Mouse (Mus musculus): ENCODE data around the gene 6430628N08Rik. TPM values are rescaled to one million over a fixed set of nuclear protein-coding genes. Genes with fewer than 3 reads are reported as not detected.

Gene 6430628N08Rik
- polyA plus RNA-seq, 1 experiment from 2014 or later: not detected

DNA sequence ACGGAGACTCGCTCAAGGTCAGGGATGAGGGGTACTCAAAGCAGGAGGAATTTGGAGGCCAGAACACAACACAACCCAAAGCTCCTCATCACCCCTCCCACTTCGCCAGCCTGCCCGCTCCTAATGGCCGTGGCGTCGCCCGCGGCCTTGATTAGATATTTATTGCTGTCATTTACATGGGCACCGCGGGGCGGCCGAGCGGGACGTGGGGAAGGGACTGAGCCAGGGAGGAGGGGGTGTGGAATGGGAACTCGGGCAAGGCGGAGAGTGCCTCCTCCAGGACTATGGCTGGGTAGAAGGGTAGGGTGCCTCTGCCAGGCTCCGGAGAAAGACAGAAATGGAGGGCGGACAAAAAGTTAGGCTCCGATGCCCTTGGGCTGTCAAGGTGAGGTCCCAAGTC, 46.2 kb downstream of the 6430628N08Rik start:
- Histone ChIP-seq H3K9me3 (replicated peaks; ENCODE audit: control insufficient read depth, low read length) (no peaks in the 10 kb centered on the region), H3K27me3 (ENCODE audit: control insufficient read depth, insufficient read depth, low read length) (peaks cover 91% of the 10 kb centered on the region), H3K9ac (replicated peaks; ENCODE audit: low read length) (no peak overlapping the region), H3K36me3 (replicated peaks; ENCODE audit: control insufficient read depth, insufficient read depth, low read depth, low read length) (no peaks in the 10 kb centered on the region), H3K27ac (replicated peaks; ENCODE audit: low read depth, low read length) (no peak overlapping the region), H3K4me1 (ENCODE audit: control insufficient read depth, insufficient read depth, low read length) (peaks cover 5% of the 10 kb centered on the region; the same call in 1 of the 2 replicates), H3K4me3 (ENCODE audit: low read depth, low read length) (no peak overlapping the region; the same call in 1 of the 2 replicates), H3K4me2 (ENCODE audit: low read depth, low read length) (peak overlapping the region; percentile 29)
- WGBS: under 1% methylated on average over 20 of the region's 20 CpGs
- ATAC-seq (replicated peaks; ENCODE audit: insufficient number of reproducible peaks, low FRiP score, low TSS enrichment, low read depth) (no peak), DNase-seq (ENCODE audit: low spot score) (no peak)

DNA sequence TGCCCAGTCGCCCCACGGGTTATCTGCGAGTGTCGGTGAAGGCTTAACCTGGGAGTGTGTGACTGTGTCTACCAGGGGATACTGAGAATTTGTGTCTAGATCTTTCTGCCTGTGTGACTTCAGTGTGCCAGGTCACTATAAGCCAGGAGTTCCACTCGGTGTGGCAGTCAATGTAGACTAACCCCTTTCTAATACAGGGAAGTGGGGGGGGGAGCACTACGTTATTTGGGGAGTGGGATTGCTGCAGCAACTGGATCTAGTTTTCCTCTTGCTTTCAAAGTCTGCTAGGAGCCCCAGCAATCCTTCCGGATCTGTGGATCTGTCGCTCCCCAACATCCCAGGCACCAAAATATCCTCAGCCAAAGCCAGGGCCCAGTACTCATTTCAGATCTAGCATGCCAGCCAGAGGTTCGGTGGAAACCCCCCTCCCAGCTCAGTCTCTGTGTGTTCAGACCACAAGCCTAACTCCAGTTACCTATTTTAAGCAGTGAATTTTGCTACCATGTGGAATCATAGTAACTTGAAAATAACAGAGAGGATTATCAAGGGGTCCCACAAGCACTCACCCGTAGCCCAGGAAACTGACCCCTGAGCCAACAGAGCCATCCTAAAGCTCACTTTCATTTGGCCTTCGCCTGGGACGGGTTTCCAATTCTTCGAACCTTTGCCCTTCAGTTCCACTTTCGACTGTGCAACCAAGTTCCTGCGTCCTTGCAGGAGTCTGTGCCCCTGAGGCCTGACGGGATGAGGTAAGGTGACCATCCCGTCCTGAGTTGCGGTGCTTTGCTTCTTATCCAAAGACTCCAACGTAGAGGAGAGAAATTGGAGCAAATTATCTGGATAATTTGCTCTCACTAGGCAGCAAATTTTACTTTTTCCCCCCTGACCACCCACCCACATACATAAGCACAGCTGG, 46.9 kb downstream of the 6430628N08Rik start:
- peaks cover 5% of the 10 kb centered on the region; the same call in 1 of the 2 replicates for H3K4me1 ChIP-seq (ENCODE audit: control insufficient read depth, insufficient read depth, low read length)
- no peak for ATAC-seq (replicated peaks; ENCODE audit: insufficient number of reproducible peaks, low FRiP score, low TSS enrichment, low read depth)
- DNase-seq (ENCODE audit: low spot score): peak; percentile 19
- no peaks in the 10 kb centered on the region for H3K36me3 ChIP-seq (replicated peaks; ENCODE audit: control insufficient read depth, insufficient read depth, low read depth, low read length)
- no peak overlapping the region for H3K9ac ChIP-seq (replicated peaks; ENCODE audit: low read length)
- H3K4me2 ChIP-seq (ENCODE audit: low read depth, low read length): peak overlapping the region; percentile 29; the same call in 1 of the 2 replicates
- peaks cover 91% of the 10 kb centered on the region for H3K27me3 ChIP-seq (ENCODE audit: control insufficient read depth, insufficient read depth, low read length)
- WGBS: 1% methylated on average over 19 of the region's 19 CpGs
- no peak overlapping the region; the same call in 1 of the 2 replicates for H3K4me3 ChIP-seq (ENCODE audit: low read depth, low read length)
- H3K9me3 ChIP-seq (replicated peaks; ENCODE audit: control insufficient read depth, low read length): no peaks in the 10 kb centered on the region
- H3K27ac ChIP-seq (replicated peaks; ENCODE audit: low read depth, low read length): no peak overlapping the region

DNA sequence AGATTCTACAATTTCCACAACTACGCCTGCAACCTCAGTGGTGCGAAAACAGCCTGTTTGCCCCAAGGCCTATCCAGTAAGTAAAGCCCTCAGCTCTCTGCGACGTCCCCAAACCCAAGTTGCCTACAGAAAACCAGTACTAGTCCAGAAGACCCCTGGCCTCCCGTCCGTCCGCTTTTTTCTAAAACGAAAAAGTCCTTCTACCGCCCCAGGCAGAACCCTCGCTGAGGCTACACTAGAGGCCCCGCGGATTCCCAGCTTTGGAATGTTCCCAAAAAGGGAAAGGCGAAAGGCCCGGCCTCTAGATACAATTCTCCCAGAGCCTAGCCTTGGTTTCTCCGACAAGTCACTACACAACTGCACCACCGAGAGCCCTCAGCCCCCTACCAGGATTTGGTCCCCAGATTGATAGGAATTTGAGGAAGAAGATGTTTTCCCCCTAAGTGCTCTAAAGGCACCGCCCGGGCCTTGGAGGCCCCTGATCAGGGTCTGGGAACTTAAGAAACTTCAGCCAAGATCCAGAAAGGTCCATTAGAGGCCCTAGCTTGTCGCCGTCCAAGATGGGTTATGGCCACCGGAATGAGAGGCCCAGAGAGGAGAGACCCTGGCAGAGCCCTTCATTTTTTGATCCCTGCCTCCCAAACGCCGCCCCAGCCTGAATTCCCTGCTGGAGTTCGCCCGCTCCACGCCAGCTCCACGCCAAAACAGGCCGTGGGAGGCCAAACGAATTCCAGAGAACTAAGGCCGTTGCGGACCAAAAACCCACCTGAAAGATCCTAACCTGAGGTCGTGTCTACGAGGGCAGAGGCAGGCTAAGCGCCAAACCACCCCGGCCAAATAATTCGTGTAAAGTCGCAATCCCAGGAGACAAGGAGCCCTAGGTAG, 48.1 kb downstream of the 6430628N08Rik start:
- WGBS: 1% methylated on average over 37 of the region's 37 CpGs
- Histone ChIP-seq H3K4me3 (ENCODE audit: low read depth, low read length) (peak overlapping the region; percentile 34), H3K4me1 (ENCODE audit: control insufficient read depth, insufficient read depth, low read length) (peaks cover 5% of the 10 kb centered on the region; the same call in 1 of the 2 replicates), H3K27me3 (ENCODE audit: control insufficient read depth, insufficient read depth, low read length) (peaks cover 91% of the 10 kb centered on the region), H3K4me2 (ENCODE audit: low read depth, low read length) (peak overlapping the region; percentile 78), H3K9me3 (replicated peaks; ENCODE audit: control insufficient read depth, low read length) (no peaks in the 10 kb centered on the region), H3K9ac (replicated peaks; ENCODE audit: low read length) (peak overlapping the region; percentile 28; the same call in 1 of the 2 replicates), H3K36me3 (replicated peaks; ENCODE audit: control insufficient read depth, insufficient read depth, low read depth, low read length) (no peaks in the 10 kb centered on the region), H3K27ac (replicated peaks; ENCODE audit: low read depth, low read length) (no peak overlapping the region)
- ATAC-seq (replicated peaks; ENCODE audit: insufficient number of reproducible peaks, low FRiP score, low TSS enrichment, low read depth) (no peak), DNase-seq (ENCODE audit: low spot score) (peak; percentile 54)

DNA sequence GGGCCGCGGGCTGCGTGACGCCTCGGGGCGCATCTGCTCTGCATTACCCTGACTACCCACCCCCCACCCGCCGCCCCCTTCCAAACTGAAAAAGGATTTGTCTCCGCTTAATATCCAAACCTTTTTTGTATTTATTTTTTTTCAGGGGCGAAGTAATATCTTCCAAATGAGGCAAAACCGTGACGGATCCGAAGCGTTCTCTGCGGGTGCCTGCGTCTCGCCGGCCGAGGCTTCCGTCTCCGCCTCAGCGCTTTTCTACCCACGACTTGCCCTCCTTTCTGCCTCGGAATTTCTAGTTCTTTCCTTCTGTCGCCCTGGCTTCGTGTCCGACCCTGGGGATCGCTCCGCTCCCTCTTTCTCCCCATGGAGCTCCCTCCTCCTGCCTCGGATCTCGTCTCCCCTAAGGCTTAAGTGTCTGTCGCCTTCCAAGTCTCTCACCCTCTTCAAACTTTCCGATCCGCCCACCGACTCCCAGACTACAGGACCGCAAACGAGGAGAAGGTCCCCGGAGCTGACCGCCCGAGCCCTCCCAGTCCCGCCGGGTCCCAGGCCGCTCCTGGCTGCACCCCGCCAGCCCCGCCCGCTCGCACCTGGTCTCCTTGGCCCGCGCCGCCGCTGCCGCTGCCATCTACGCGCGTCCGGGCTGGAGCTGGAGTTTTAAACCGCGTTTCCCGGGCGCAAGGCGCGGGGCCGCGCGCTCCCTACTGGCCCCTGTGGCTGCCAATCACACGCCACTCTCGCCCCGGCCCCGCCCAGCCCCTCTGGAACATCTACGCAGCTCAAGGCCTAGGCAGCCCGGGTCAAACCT, 49.0 kb downstream of the 6430628N08Rik start, which contains the start of gene Dmbx1:
Gene Dmbx1, minus strand, starts transcription at position 632 of the 808 bp plus-strand sequence.
- H3K4me3 ChIP-seq (ENCODE audit: low read depth, low read length): peak within 1 kb of the TSS; percentile 34
- WGBS: under 1% methylated on average over 71 of the region's 71 CpGs
- H3K9me3 ChIP-seq (replicated peaks; ENCODE audit: control insufficient read depth, low read length): no peaks in the 10 kb centered on the region
- peaks cover 91% of the 10 kb centered on the region for H3K27me3 ChIP-seq (ENCODE audit: control insufficient read depth, insufficient read depth, low read length)
- peak within 1 kb of the TSS; percentile 28; the same call in 1 of the 2 replicates for H3K9ac ChIP-seq (replicated peaks; ENCODE audit: low read length)
- H3K27ac ChIP-seq (replicated peaks; ENCODE audit: low read depth, low read length): no peak within 1 kb of the TSS
- peak; percentile 59 for ATAC-seq (replicated peaks; ENCODE audit: insufficient number of reproducible peaks, low FRiP score, low TSS enrichment, low read depth)
- peaks cover 5% of the 10 kb centered on the region; the same call in 1 of the 2 replicates for H3K4me1 ChIP-seq (ENCODE audit: control insufficient read depth, insufficient read depth, low read length)
- peak; percentile 75 for DNase-seq (ENCODE audit: low spot score)
- peak within 1 kb of the TSS; percentile 78 for H3K4me2 ChIP-seq (ENCODE audit: low read depth, low read length)
- H3K36me3 ChIP-seq (replicated peaks; ENCODE audit: control insufficient read depth, insufficient read depth, low read depth, low read length): no peaks in the 10 kb centered on the region

DNA sequence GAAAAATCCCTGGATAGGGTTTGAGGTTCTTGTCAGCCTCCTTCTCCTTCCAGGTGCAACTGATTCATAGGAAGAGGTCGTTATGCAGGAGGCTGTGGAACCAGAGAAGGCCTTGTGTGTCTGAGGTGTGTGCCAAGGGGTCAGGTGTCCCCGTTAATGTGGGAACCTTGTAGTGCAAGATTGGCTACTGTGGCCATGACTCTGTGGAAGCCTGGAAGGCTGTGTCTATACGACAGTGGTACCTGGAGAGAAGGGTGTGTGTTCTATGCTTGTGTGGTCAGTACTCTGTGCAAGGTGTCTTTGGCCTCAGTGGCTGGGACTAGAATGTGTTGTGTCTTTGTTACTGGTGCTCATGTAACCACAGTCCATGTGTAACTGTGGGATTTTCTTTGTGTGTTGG, 50.2 kb downstream of the 6430628N08Rik start:
- ATAC-seq (replicated peaks; ENCODE audit: insufficient number of reproducible peaks, low FRiP score, low TSS enrichment, low read depth): no peak
- no peak for DNase-seq (ENCODE audit: low spot score)
- no peaks in the 10 kb centered on the region for H3K9me3 ChIP-seq (replicated peaks; ENCODE audit: control insufficient read depth, low read length)
- H3K27me3 ChIP-seq (ENCODE audit: control insufficient read depth, insufficient read depth, low read length): peaks cover 93% of the 10 kb centered on the region
- no peaks in the 10 kb centered on the region for H3K36me3 ChIP-seq (replicated peaks; ENCODE audit: control insufficient read depth, insufficient read depth, low read depth, low read length)
- peaks cover 5% of the 10 kb centered on the region; the same call in 1 of the 2 replicates for H3K4me1 ChIP-seq (ENCODE audit: control insufficient read depth, insufficient read depth, low read length)
- no peak overlapping the region for H3K4me2 ChIP-seq (ENCODE audit: low read depth, low read length)
- no peak overlapping the region for H3K4me3 ChIP-seq (ENCODE audit: low read depth, low read length)
- H3K27ac ChIP-seq (replicated peaks; ENCODE audit: low read depth, low read length): no peak overlapping the region
- H3K9ac ChIP-seq (replicated peaks; ENCODE audit: low read length): no peak overlapping the region
- WGBS: 3% methylated on average over 3 of the region's 3 CpGs

DNA sequence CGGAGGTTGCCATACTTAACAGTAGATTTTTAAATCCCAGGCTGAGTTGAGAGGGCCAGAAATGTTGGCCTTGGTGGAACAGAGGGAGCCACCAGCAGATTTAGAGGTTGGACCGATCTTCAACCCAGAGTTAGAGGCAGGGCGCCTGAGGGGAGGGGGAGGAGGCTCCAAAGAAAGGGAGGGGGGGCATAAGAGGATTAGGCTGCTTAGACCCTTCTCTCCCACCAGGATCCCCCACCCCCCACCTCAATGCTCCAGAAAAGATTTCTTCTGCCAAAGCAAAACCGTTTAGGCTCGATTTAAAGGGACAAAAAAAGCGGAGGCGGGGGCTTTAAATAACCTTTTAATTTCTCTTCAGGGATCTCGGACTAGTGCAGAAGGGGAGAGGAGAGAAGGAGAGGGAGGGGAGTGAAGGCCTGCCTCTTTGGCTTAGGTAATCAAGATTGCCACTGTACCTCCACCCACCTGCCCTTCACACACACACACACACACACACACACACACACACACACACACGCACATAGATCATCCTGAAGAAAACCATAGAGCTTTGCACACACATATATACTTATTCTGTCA, 50.9 kb downstream of the 6430628N08Rik start:
- H3K9me3 ChIP-seq (replicated peaks; ENCODE audit: control insufficient read depth, low read length): no peaks in the 10 kb centered on the region
- no peak overlapping the region for H3K27ac ChIP-seq (replicated peaks; ENCODE audit: low read depth, low read length)
- H3K4me3 ChIP-seq (ENCODE audit: low read depth, low read length): no peak overlapping the region
- no peak overlapping the region for H3K9ac ChIP-seq (replicated peaks; ENCODE audit: low read length)
- DNase-seq (ENCODE audit: low spot score) (no peak), ATAC-seq (replicated peaks; ENCODE audit: insufficient number of reproducible peaks, low FRiP score, low TSS enrichment, low read depth) (no peak)
- no peak overlapping the region for H3K4me2 ChIP-seq (ENCODE audit: low read depth, low read length)
- 3% methylated on average over 9 of the region's 9 CpGs for WGBS
- no peaks in the 10 kb centered on the region for H3K36me3 ChIP-seq (replicated peaks; ENCODE audit: control insufficient read depth, insufficient read depth, low read depth, low read length)
- H3K27me3 ChIP-seq (ENCODE audit: control insufficient read depth, insufficient read depth, low read length): peaks cover 93% of the 10 kb centered on the region
- peaks cover 5% of the 10 kb centered on the region; the same call in 1 of the 2 replicates for H3K4me1 ChIP-seq (ENCODE audit: control insufficient read depth, insufficient read depth, low read length)
